Mouse (Mus musculus) cerebellum, adult 2 months (tissue): Measurements from ENCODE around the gene Aoc1. TPM values are rescaled to one million over a fixed set of nuclear protein-coding genes. Genes with fewer than 3 reads are reported as not detected.
"Not testable (repeated sequence)": the region's sequence is repeated elsewhere in the genome, so short reads cannot be mapped to it uniquely, and the experiment has no call there.

ENCODE experiments used
- DNase-seq, 2 experiments: peaks; one replicate each; pipeline ENCODE4 v3.0.0; 2021
- H3K27ac ChIP-seq: fragments of 200-500 bp; 2 replicates; pipeline ENCODE4 v1.5.1; 2012; ENCODE audit warnings: low read length, control low read depth, inconsistent platforms; ENCODE audit not compliant: insufficient read depth
- H3K27me3 ChIP-seq: fragments of 200-500 bp; 2 replicates; pipeline ENCODE4 v1.6.1; 2012; ENCODE audit warnings: inconsistent platforms, mild to moderate bottlenecking, low read length, moderate library complexity; ENCODE audit not compliant: control insufficient read depth, insufficient read depth
- H3K4me1 ChIP-seq: fragments of 200-500 bp; 2 replicates; pipeline ENCODE4 v1.6.1; 2011; ENCODE audit warnings: low read length; ENCODE audit not compliant: control insufficient read depth, insufficient read depth
- H3K4me3 ChIP-seq: fragments of 200-500 bp; replicated peaks from 2 replicates; pipeline ENCODE3; 2011; ENCODE audit warnings: mild to moderate bottlenecking, low read depth, low read length, control low read depth; ENCODE audit not compliant: insufficient read depth
- CTCF ChIP-seq: fragments of 200-500 bp; IDR thresholded peaks from 2 replicates; pipeline ENCODE4 v1.5.1; 2011; ENCODE audit warnings: low read depth, mild to moderate bottlenecking, control low read depth, low read length, moderate library complexity, borderline replicate concordance; ENCODE audit not compliant: insufficient read depth
- POLR2A ChIP-seq: fragments of 200-500 bp; IDR thresholded peaks from 2 replicates; pipeline ENCODE4 v1.6.1; 2011; ENCODE audit warnings: low read length, control low read depth, borderline replicate concordance; ENCODE audit not compliant: insufficient read depth
- WGBS: fragments of 180-500 bp; shearing (Covaris S2); methylation state at CpG from one replicate; pipeline ENCODE4 v1.1.7; 2018; 5-methylcytosine and 5-hydroxymethylcytosine counted together
- polyA plus RNA-seq: library from polyadenylated mRNA; depleted of rRNA; stranded (reverse); fragments of >200 nt; gene quantifications from 2 replicates; pipeline ENCODE4 v1.2.3, GENCODE M21; 2012

The Aoc1 gene
- polyA plus RNA-seq, 1 experiment = 0.31 TPM

- TF ChIP-seq CTCF (no peak), POLR2A (no peak)
- 72% methylated on average over 7 of the region's 7 CpGs for WGBS
Measured at GRCm38 (mm10) chr6:48863488-48863887, 9.2 kb upstream of the Aoc1 start.

DNA sequence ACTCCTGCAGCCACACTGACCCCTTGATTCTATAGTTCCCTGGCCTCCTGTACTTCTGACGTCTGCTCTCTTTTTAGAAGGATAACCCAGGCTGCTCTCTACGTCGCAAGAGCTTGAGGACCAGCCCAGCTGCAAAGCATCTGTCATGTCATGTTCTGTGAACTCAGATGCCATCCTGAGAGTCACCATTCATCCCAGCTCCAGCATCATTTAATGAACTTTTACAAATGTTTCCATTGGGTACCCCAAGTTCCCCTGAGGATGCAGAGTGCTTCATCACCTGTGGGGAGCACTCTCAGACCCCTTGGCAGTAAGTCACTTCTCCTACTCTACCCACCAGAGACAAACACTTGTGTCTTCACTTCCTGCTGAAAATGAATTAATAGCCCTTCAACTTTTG is 8.5 kb upstream of the Aoc1 start:
- WGBS = 65% methylated on average over 3 of the region's 3 CpGs
- DNase-seq = no peak
- Histone ChIP-seq H3K27me3 (no peaks in the 10 kb centered on the region), H3K4me1 (0 out of 2 replicates have a peak, but pooled peaks cover 2% of the 10 kb centered on the region), H3K4me3 (no peak overlapping the region), H3K27ac (no peak overlapping the region)
- TF ChIP-seq CTCF (no peak), POLR2A (no peak)

More at GRCm38 (mm10) chr6:48863488-48863887, 9.2 kb upstream of the Aoc1 start:
- no peaks in the 10 kb centered on the region for H3K27me3 ChIP-seq
- no peak overlapping the region for H3K27ac ChIP-seq
- DNase-seq = no peak
- 0 out of 2 replicates have a peak, but pooled peaks cover 2% of the 10 kb centered on the region for H3K4me1 ChIP-seq
- H3K4me3 ChIP-seq = no peak overlapping the region

DNA sequence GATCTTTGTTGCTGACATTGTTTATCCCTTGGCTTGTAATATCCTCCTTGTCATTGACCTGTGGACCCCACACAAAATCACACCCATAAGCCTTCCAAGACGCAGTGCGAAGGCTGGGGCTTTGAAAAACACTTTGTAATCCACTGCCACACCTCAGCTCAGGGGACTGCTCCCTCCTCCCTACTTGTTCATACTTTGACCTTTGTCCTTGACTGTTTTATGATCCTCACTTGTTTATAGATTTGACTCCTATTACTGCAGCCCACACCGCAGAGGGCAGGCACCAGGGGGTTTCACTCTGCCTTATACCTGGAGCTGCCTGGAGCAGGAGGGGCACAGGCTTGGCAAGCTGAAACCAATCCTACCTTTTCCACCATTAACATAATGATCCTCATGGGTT is 8.0 kb upstream of the Aoc1 start:
- Histone ChIP-seq H3K27me3 (no peaks in the 10 kb centered on the region), H3K4me3 (no peak overlapping the region), H3K4me1 (0 out of 2 replicates have a peak, but pooled peaks cover 2% of the 10 kb centered on the region), H3K27ac (no peak overlapping the region)
- no peak for TF ChIP-seq POLR2A
- no peak for TF ChIP-seq CTCF
- 91% methylated on average over 3 of the region's 3 CpGs for WGBS
- DNase-seq = no peak

GRCm38 (mm10) chr6:48865152-48865745 is 7.4 kb upstream of the Aoc1 start:
- TF ChIP-seq CTCF = no peak
- no peak for TF ChIP-seq POLR2A
- WGBS = 98% methylated on average over 1 of the region's 1 CpGs
- no peak for DNase-seq

GRCm38 (mm10) chr6:48866355-48866950 is 6.2 kb upstream of the Aoc1 start:
- DNase-seq = not testable (repeated sequence)

More at GRCm38 (mm10) chr6:48865152-48865745, 7.4 kb upstream of the Aoc1 start:
- H3K27me3 ChIP-seq = no peaks in the 10 kb centered on the region
- no peak overlapping the region for H3K4me3 ChIP-seq
- 0 out of 2 replicates have a peak, but pooled peaks cover 2% of the 10 kb centered on the region for H3K4me1 ChIP-seq
- H3K27ac ChIP-seq = no peak overlapping the region

GRCm38 (mm10) chr6:48867158-48867557 is 5.5 kb upstream of the Aoc1 start:
- no peak overlapping the region for H3K4me3 ChIP-seq
- TF ChIP-seq POLR2A = no peak
- TF ChIP-seq CTCF = no peak
- no peak for DNase-seq
- WGBS = 54% methylated on average over 4 of the region's 4 CpGs
- no peak overlapping the region for H3K27ac ChIP-seq
- H3K4me1 ChIP-seq = no peaks in the 10 kb centered on the region
- no peaks in the 10 kb centered on the region for H3K27me3 ChIP-seq

More at GRCm38 (mm10) chr6:48866355-48866950, 6.2 kb upstream of the Aoc1 start:
- H3K27ac ChIP-seq, H3K27me3 ChIP-seq, H3K4me1 ChIP-seq, H3K4me3 ChIP-seq: not testable (repeated sequence)
- WGBS = 44% methylated on average over 1 of the region's 1 CpGs

DNA sequence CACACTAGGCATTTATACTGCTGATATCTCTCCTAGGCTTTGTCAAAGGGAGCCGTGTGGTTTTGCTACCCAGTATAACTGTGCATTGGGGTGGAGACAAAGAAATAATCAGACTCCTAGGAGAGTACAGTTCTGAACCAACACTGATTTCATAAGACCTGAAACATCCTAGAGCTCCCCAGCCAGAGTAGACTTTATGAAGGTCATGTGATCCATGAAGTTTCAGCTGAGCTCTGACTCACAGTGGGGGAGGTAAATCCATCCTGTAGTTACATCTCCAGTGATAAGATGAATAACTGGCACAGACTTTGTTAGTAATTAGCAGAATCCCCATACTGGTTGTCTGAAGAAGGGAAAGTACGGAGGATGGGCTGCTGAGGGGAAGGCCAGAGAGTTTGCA is 2.9 kb upstream of the Aoc1 start:
- H3K27me3 ChIP-seq = no peaks in the 10 kb centered on the region
- 92% methylated on average over 2 of the region's 2 CpGs for WGBS
- H3K4me1 ChIP-seq = no peaks in the 10 kb centered on the region
- DNase-seq = no peak
- H3K4me3 ChIP-seq = no peak overlapping the region
- no peak for TF ChIP-seq POLR2A
- TF ChIP-seq CTCF = no peak
- H3K27ac ChIP-seq = no peak overlapping the region

- 96% methylated on average over 4 of the region's 4 CpGs for WGBS
- Histone ChIP-seq H3K4me3 (no peak overlapping the region), H3K4me1 (no peaks in the 10 kb centered on the region), H3K27ac (no peak overlapping the region), H3K27me3 (no peaks in the 10 kb centered on the region)
- no peak for TF ChIP-seq CTCF
- TF ChIP-seq POLR2A = no peak
- no peak for DNase-seq
Measured at GRCm38 (mm10) chr6:48874576-48874975, 1.9 kb downstream of the Aoc1 start.
